Mouse (Mus musculus) cerebellum, adult 11-12 months (tissue): ENCODE data around the gene Golga3.

Source experiments
- DNase-seq: peaks from one replicate; pipeline ENCODE4 v3.0.0; 2022

Golga3 gene

GRCm38 (mm10) chr5:110176362-110177020 is at the start of gene Golga3:
Golga3 (plus strand) TSS chr5:110176701.
- peak; percentile 93 for DNase-seq

GRCm38 (mm10) chr5:110135293-110136086 is 41.0 kb upstream of the Golga3 start, which contains the start of gene Chfr:
Chfr (plus strand) TSS chr5:110135842.
- DNase-seq, result peak; percentile 99

- DNase-seq, result no peak
Measured at GRCm38 (mm10) chr5:110136087-110136464, 40.4 kb upstream of the Golga3 start.

- no peak for DNase-seq
Measured at GRCm38 (mm10) chr5:110137816-110138215, 38.7 kb upstream of the Golga3 start.

- DNase-seq, result no peak
Measured at GRCm38 (mm10) chr5:110139325-110139724, 37.2 kb upstream of the Golga3 start.

DNA sequence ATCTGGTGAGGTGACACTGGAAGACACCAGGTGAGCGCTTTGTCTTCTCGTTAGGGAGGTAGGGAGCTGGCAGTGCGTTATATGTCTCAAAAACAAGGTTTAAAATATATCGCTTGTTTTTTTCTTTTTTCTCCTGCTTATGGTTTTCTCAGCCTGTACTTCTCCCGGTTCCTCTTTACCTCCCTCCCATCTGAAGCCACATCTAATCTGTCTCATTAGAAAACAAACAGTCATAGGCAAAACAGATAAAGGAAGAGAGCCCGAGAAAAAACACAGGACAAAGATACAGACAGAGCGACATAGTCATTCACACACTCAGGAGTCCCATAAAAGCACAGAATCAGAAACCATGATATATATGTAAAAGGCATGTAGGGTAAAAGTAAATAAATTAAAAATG is 36.1 kb upstream of the Golga3 start:
- no peak for DNase-seq

- no peak for DNase-seq
Measured at GRCm38 (mm10) chr5:110142309-110142708, 34.2 kb upstream of the Golga3 start.

GRCm38 (mm10) chr5:110143007-110143406 is 33.5 kb upstream of the Golga3 start:
- no peak for DNase-seq

DNA sequence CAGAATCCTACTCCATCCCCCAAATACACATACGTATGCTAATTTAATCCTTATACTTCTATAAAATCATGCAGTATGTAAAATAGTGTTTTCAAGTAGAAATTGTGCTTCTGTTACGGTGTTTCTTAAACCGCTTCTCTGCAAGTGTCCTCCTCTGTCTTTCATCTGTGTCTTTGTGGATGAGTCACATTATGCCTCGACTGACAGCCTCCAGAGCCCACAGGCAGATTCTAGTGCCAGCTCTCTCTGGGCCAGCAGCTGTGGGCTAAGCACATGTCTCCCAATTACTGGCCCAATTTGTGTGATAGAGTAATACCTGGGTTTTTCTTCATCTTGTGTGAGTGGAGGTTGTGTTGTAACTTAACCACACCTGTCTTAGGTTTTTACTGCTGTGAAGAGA is 7.1 kb upstream of the Golga3 start:
- DNase-seq, result no peak

DNA sequence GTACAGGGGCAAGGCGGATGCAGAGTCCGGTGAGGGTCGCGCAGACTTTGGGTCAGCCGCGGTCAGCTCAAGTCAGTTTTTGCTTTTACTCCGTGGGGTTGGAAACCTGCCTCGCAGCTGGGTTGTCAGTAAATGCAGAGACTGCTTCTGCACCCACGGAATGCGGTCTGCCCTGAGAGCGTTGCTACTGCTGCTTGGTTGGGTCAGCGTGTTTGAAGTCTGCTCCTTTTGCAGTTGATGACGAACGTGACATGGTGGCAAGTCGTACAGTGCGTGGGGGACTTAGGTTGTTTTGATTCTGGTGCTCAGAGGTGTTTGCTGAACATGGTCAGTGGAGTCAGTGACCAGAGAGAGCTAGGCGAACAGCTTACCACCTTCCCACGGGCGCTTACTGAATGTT is 520 bp downstream of the Golga3 start:
- DNase-seq, result no peak

DNA sequence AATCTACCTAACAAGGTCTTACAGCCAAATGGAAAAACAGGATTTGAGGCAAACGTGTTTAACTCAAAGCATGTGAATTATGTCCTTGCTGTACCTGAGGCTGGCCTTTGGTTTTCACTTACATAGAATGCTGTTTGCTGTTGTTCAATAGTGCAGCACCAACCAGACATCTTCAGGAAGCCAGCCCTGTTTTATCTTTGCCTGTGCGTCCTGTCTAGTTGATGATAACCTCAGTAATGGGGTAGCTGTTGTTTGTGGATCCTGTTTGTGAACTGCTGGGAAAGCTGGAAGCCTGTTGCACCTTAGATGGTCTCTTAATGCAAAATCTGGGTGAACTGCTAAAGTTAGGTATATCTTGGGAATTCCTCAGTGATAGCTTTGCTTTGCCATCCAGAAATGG is 2.1 kb downstream of the Golga3 start:
- DNase-seq, result no peak

GRCm38 (mm10) chr5:110181716-110182115 is 5.2 kb downstream of the Golga3 start:
- no peak for DNase-seq

- no peak for DNase-seq
Measured at GRCm38 (mm10) chr5:110203164-110203895, 26.8 kb downstream of the Golga3 start.

GRCm38 (mm10) chr5:110204777-110205176 is 28.3 kb downstream of the Golga3 start:
- DNase-seq, result no peak

- DNase-seq, result no peak
Measured at GRCm38 (mm10) chr5:110211312-110211711, 34.8 kb downstream of the Golga3 start.

DNA sequence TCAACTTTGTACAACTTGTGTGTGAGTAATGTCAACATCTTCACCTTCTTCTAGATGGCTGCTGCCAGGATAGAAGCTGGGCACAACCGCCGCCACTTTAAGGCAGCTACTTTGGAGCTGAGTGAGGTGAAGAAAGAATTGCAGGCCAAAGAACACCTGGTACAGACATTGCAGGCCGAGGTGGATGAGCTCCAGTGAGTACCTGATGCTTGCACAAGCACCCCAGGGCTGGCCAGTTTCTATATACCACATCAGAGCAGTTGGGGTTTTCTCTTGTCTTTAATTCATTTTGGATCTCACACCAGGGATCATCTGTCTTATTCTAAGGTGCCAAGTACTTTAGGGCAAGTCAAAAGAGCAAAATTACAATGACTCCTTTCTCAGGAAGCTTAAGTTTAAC is 40.3 kb downstream of the Golga3 start:
- no peak for DNase-seq

DNA sequence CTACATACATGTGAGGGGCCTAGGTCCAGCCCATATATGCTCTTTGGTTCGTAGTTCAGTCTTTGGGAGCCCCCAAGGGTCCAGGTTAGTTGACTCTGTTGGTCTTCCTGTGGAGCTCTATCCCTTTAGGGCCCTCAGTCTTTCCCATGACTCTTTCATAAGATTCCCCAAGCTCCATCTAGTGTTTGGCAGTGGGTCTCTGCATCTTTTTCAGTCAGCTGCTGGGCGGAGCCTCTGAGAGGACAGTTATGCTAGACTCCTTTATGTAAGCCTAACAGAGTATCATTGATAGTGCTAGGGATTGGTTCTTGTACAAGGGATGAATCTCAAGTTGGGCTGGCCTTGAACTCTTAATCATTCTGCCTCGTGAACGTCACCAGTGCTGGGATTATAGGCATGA is 43.8 kb downstream of the Golga3 start:
- DNase-seq, result no peak

GRCm38 (mm10) chr5:110222757-110223156 is 46.3 kb downstream of the Golga3 start:
- peak; percentile 88 for DNase-seq

GRCm38 (mm10) chr5:110225056-110225455 is 48.6 kb downstream of the Golga3 start:
- no peak for DNase-seq

GRCm38 (mm10) chr5:110227336-110227883 is 50.9 kb downstream of the Golga3 start:
- DNase-seq, result no peak

- no peak for DNase-seq
Measured at GRCm38 (mm10) chr5:110230401-110230779, 53.9 kb downstream of the Golga3 start.

- peak; percentile 90 for DNase-seq
Measured at GRCm38 (mm10) chr5:110230780-110231461, 54.4 kb downstream of the Golga3 start, which contains the start of gene Ankle2. Ankle2 (plus strand) TSS chr5:110231004.

DNA sequence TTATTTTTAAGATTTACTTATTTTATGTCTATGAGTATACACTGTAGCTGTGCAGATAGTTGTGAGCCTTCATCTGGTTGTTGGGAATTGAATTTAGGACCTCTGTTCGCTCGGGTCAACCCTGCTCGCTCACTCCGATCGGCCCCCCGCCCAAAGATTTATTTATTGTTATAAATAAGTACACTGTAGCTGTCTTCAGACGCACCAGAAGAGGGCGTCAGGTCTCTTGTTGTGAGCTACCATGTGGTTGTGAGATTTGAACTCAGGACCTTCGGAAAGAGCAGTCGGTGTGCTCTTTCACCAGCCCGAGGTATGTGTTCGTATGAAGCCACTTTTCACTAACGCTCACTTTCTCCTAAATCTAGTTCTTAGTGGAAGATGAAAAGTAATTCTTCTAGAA is 55.1 kb downstream of the Golga3 start:
- DNase-seq, result no peak
